In genomic region chr16:32246351-32246791, GRCm38 (mm10) we compare ENCODE assay signal across 8 mouse cellular contexts. TPM values are rescaled to one million over a fixed set of nuclear protein-coding genes. Genes with fewer than 3 reads are reported as not detected.
DNase-seq lines count a peak whose midpoint lies in the region; ATAC-seq and TF ChIP-seq lines count a peak whose summit lies in the region.

No protein-coding gene starts in this region.

- no peak; the same call in 1 of the 2 replicates for ATAC-seq in neural tube, embryonic 11.5 days (ENCODE audit: insufficient read depth, low FRiP score, low TSS enrichment)
- ATAC-seq in forebrain, postnatal 0 days = peak; percentile 28
- ATAC-seq in midbrain, embryonic 11.5 days (ENCODE audit: low FRiP score) = peak; percentile 57

- H3K4me3 ChIP-seq in neural tube, embryonic 11.5 days (ENCODE audit: low read depth, low read length) = peak overlapping the region; percentile 97
- H3K4me3 ChIP-seq in cerebellum, adult 2 months (replicated peaks; ENCODE audit: insufficient read depth, low read depth, low read length) = peak overlapping the region; percentile 77
- H3K4me3 ChIP-seq in forebrain, postnatal 0 days (ENCODE audit: low read depth, low read length) = peak overlapping the region; percentile 87
- peak overlapping the region; percentile 93 for H3K4me3 ChIP-seq in limb, embryonic 10.5 days
- peak overlapping the region; percentile 95 for H3K4me3 ChIP-seq in midbrain, embryonic 11.5 days (ENCODE audit: low read depth, low read length)

- DNase-seq in neural tube, embryonic 11.5 days (ENCODE audit: low spot score) = peak; percentile 59
- no peak for DNase-seq in neural tube, embryonic 10.5 days (ENCODE audit: extremely low spot score, low spot score)
- peak; percentile 67 to 76 for DNase-seq in cerebellum, adult 2 months
- DNase-seq in forebrain, postnatal 0 days = peak; percentile 18
- DNase-seq in hindlimb bud, embryonic 11.5 days (ENCODE audit: extremely low spot score, low read depth, low spot score) = peak; percentile 10
- peak; percentile 73 for DNase-seq in limb, embryonic 10.5 days (ENCODE audit: low spot score)
- peak; percentile 93 for DNase-seq in midbrain, embryonic 11.5 days (ENCODE audit: low spot score, missing footprints)
- peak; percentile 51 to 83 for DNase-seq in spleen, postnatal 4 days (ENCODE audit: low spot score in 2 of 2)

- no peak for TF ChIP-seq CTCF in cerebellum, adult 2 months (IDR thresholded peaks at IDR 0.05; ENCODE audit: borderline replicate concordance, insufficient read depth, low read depth, low read length)
- no peak for TF ChIP-seq CTCF in forebrain, postnatal 0 days (IDR thresholded peaks at IDR 0.05; ENCODE audit: low read depth)

- H3K36me3 ChIP-seq in neural tube, embryonic 11.5 days (ENCODE audit: control insufficient read depth, insufficient read depth, low read length) = no peaks in the 10 kb centered on the region
- H3K36me3 ChIP-seq in forebrain, postnatal 0 days (ENCODE audit: insufficient read depth) = no peaks in the 10 kb centered on the region
- peaks cover 7% of the 10 kb centered on the region; the same call in 1 of the 2 replicates for H3K36me3 ChIP-seq in limb, embryonic 10.5 days
- no peaks in the 10 kb centered on the region; the same call in 1 of the 2 replicates for H3K36me3 ChIP-seq in midbrain, embryonic 11.5 days (ENCODE audit: control insufficient read depth, insufficient read depth, low read length)

- peak overlapping the region; percentile 76 for H3K4me2 ChIP-seq in neural tube, embryonic 11.5 days (ENCODE audit: low read depth)
- peak overlapping the region; percentile 78 for H3K4me2 ChIP-seq in forebrain, postnatal 0 days (ENCODE audit: low read depth)
- H3K4me2 ChIP-seq in midbrain, embryonic 11.5 days = peak overlapping the region; percentile 55

- H3K9ac ChIP-seq in neural tube, embryonic 11.5 days (ENCODE audit: low read length) = peak overlapping the region; percentile 88
- H3K9ac ChIP-seq in forebrain, postnatal 0 days = peak overlapping the region; percentile 76
- H3K9ac ChIP-seq in midbrain, embryonic 11.5 days (ENCODE audit: low read length) = peak overlapping the region; percentile 93

- H3K9me3 ChIP-seq in neural tube, embryonic 11.5 days (ENCODE audit: control insufficient read depth, low read length) = no peaks in the 10 kb centered on the region
- no peaks in the 10 kb centered on the region for H3K9me3 ChIP-seq in forebrain, postnatal 0 days (ENCODE audit: low read length)
- H3K9me3 ChIP-seq in limb, embryonic 10.5 days (replicated peaks) = no peaks in the 10 kb centered on the region
- no peaks in the 10 kb centered on the region for H3K9me3 ChIP-seq in midbrain, embryonic 11.5 days (ENCODE audit: control insufficient read depth, low read length)

- H3K4me1 ChIP-seq in neural tube, embryonic 11.5 days (ENCODE audit: control insufficient read depth, insufficient read depth, low read length) = peaks cover 9% of the 10 kb centered on the region
- H3K4me1 ChIP-seq in cerebellum, adult 2 months (ENCODE audit: control insufficient read depth, insufficient read depth, low read length) = peaks cover 7% of the 10 kb centered on the region; the same call in 1 of the 2 replicates
- H3K4me1 ChIP-seq in forebrain, postnatal 0 days (ENCODE audit: insufficient read depth) = peaks cover 7% of the 10 kb centered on the region
- peaks cover 20% of the 10 kb centered on the region for H3K4me1 ChIP-seq in limb, embryonic 10.5 days
- H3K4me1 ChIP-seq in midbrain, embryonic 11.5 days (ENCODE audit: control insufficient read depth, insufficient read depth, low read length) = peaks cover 19% of the 10 kb centered on the region

- 0 out of 2 replicates have a peak, but pooled peaks have one; percentile 7 for TF ChIP-seq POLR2A in cerebellum, adult 2 months (IDR thresholded peaks at IDR 0.05; ENCODE audit: borderline replicate concordance, insufficient read depth, low read length)

- peak overlapping the region; percentile 89 for H3K27ac ChIP-seq in neural tube, embryonic 11.5 days (ENCODE audit: low read depth, low read length)
- H3K27ac ChIP-seq in cerebellum, adult 2 months (ENCODE audit: insufficient read depth, low read length) = peak overlapping the region; percentile 74
- peak overlapping the region; percentile 93 for H3K27ac ChIP-seq in forebrain, postnatal 0 days (ENCODE audit: low read depth, low read length)
- peak overlapping the region; percentile 95 for H3K27ac ChIP-seq in limb, embryonic 10.5 days
- H3K27ac ChIP-seq in midbrain, embryonic 11.5 days (ENCODE audit: low read depth, low read length) = peak overlapping the region; percentile 92

- no peaks in the 10 kb centered on the region for H3K27me3 ChIP-seq in neural tube, embryonic 11.5 days (ENCODE audit: control insufficient read depth, insufficient read depth, low read length)
- H3K27me3 ChIP-seq in cerebellum, adult 2 months (ENCODE audit: control insufficient read depth, insufficient read depth, low read length) = no peaks in the 10 kb centered on the region
- H3K27me3 ChIP-seq in forebrain, postnatal 0 days (ENCODE audit: insufficient read depth, low read length) = no peaks in the 10 kb centered on the region
- H3K27me3 ChIP-seq in limb, embryonic 10.5 days (ENCODE audit: low read depth, poor library complexity, severe bottlenecking) = no peaks in the 10 kb centered on the region
- H3K27me3 ChIP-seq in midbrain, embryonic 11.5 days (ENCODE audit: control insufficient read depth, insufficient read depth, low read length) = no peaks in the 10 kb centered on the region

- WGBS in neural tube, embryonic 11.5 days = under 1% methylated on average over 33 of the region's 41 CpGs
- WGBS in cerebellum, adult 2 months = under 1% methylated on average over 36 of the region's 41 CpGs
- WGBS in forebrain, postnatal 0 days = 4% methylated on average over 36 of the region's 41 CpGs
- under 1% methylated on average over 36 of the region's 41 CpGs for WGBS in limb, embryonic 10.5 days
- 0% methylated on average over 28 of the region's 41 CpGs for WGBS in midbrain, embryonic 11.5 days

RNA-seq across cellular contexts. Expression of gene Fbxo45, which starts 0.6 kb away (rescaled TPM):
- 21.8 and 24.9 TPM in 2 replicates for polyA plus RNA-seq in neural tube, embryonic 11.5 days (2014; fragmentation: Nextera tagmentation; extraction: Ambion mirVana)
- polyA plus RNA-seq in cerebellum, adult 2 months (2012; rRNA removed) = 29.6 and 30.8 TPM in 2 replicates
- 45.2 and 51.0 TPM in 2 replicates for total RNA-seq in forebrain, postnatal 0 days (2014; rRNA removed)
- 13.5 and 16.7 TPM in 2 replicates for polyA plus RNA-seq in forebrain, postnatal 0 days (2015; fragmentation: Nextera tagmentation; extraction: Ambion mirVana)
- 15.6 and 17.1 TPM in 2 replicates for polyA plus RNA-seq in limb, embryonic 10.5 days (2016; fragmentation: Nextera tagmentation; extraction: Ambion mirVana)
- polyA plus RNA-seq in midbrain, embryonic 11.5 days (2014; fragmentation: Nextera tagmentation; extraction: Ambion mirVana) = 22.1 and 22.8 TPM in 2 replicates

RNA-seq across cellular contexts. Expression of gene Wdr53, which starts 0.7 kb away (rescaled TPM):
- 19.2 and 19.4 TPM in 2 replicates for polyA plus RNA-seq in neural tube, embryonic 11.5 days (2014; fragmentation: Nextera tagmentation; extraction: Ambion mirVana)
- polyA plus RNA-seq in cerebellum, adult 2 months (2012; rRNA removed) = 10.8 and 11.1 TPM in 2 replicates
- 18.0 and 21.2 TPM in 2 replicates for total RNA-seq in forebrain, postnatal 0 days (2014; rRNA removed)
- polyA plus RNA-seq in forebrain, postnatal 0 days (2015; fragmentation: Nextera tagmentation; extraction: Ambion mirVana) = 11.5 and 12.8 TPM in 2 replicates
- 19.0 and 20.8 TPM in 2 replicates for polyA plus RNA-seq in limb, embryonic 10.5 days (2016; fragmentation: Nextera tagmentation; extraction: Ambion mirVana)
- polyA plus RNA-seq in midbrain, embryonic 11.5 days (2014; fragmentation: Nextera tagmentation; extraction: Ambion mirVana) = 16.4 and 19.0 TPM in 2 replicates

RNA-seq across cellular contexts. Expression of gene Smco1, which starts 24.9 kb away (rescaled TPM):
- not detected in 2 replicates for polyA plus RNA-seq in neural tube, embryonic 11.5 days (2014; fragmentation: Nextera tagmentation; extraction: Ambion mirVana)
- 0.11 and 0.23 TPM in 2 replicates for polyA plus RNA-seq in cerebellum, adult 2 months (2012; rRNA removed)
- not detected in 2 replicates for total RNA-seq in forebrain, postnatal 0 days (2014; rRNA removed)
- polyA plus RNA-seq in forebrain, postnatal 0 days (2015; fragmentation: Nextera tagmentation; extraction: Ambion mirVana) = not detected in 2 replicates
- not detected in 2 replicates for polyA plus RNA-seq in limb, embryonic 10.5 days (2016; fragmentation: Nextera tagmentation; extraction: Ambion mirVana)
- not detected in 2 replicates for polyA plus RNA-seq in midbrain, embryonic 11.5 days (2014; fragmentation: Nextera tagmentation; extraction: Ambion mirVana)

RNA-seq across cellular contexts. Expression of gene Rnf168, which starts 30.9 kb away (rescaled TPM):
- polyA plus RNA-seq in neural tube, embryonic 11.5 days (2014; fragmentation: Nextera tagmentation; extraction: Ambion mirVana) = 23.6 and 23.9 TPM in 2 replicates
- polyA plus RNA-seq in cerebellum, adult 2 months (2012; rRNA removed) = 18.0 and 18.3 TPM in 2 replicates
- total RNA-seq in forebrain, postnatal 0 days (2014; rRNA removed) = 38.6 and 39.1 TPM in 2 replicates
- polyA plus RNA-seq in forebrain, postnatal 0 days (2015; fragmentation: Nextera tagmentation; extraction: Ambion mirVana) = 18.6 and 26.1 TPM in 2 replicates
- 30.5 and 34.7 TPM in 2 replicates for polyA plus RNA-seq in limb, embryonic 10.5 days (2016; fragmentation: Nextera tagmentation; extraction: Ambion mirVana)
- 23.9 and 25.0 TPM in 2 replicates for polyA plus RNA-seq in midbrain, embryonic 11.5 days (2014; fragmentation: Nextera tagmentation; extraction: Ambion mirVana)
